Mouse (Mus musculus) myocyte (in vitro differentiated cells): Measurements from ENCODE around the gene Hsf4.

Experiments used
- E2F4 ChIP-seq: IDR thresholded peaks from one replicate; pipeline ENCODE4 v1.6.1; 2011; ENCODE audit warnings: mild to moderate bottlenecking, control low read depth, moderate library complexity; ENCODE audit not compliant: insufficient read depth
- POLR2A ChIP-seq: IDR thresholded peaks from one replicate; pipeline ENCODE4 v1.6.1; 2011; ENCODE audit warnings: low read depth, mild to moderate bottlenecking, control low read depth, moderate library complexity; ENCODE audit not compliant: insufficient read length
- POLR2AphosphoS2 ChIP-seq: IDR thresholded peaks from one replicate; pipeline ENCODE4 v1.6.1; 2011; ENCODE audit warnings: low read depth, control low read depth; ENCODE audit not compliant: insufficient read length
- SRF ChIP-seq: IDR thresholded peaks from one replicate; pipeline ENCODE4 v1.6.1; 2011; ENCODE audit warnings: low read depth; ENCODE audit not compliant: control insufficient read depth, insufficient read length
- USF1 ChIP-seq: IDR thresholded peaks from one replicate; pipeline ENCODE4 v1.6.1; 2011; ENCODE audit warnings: low read depth, mild to moderate bottlenecking, control low read depth, moderate library complexity

DNA sequence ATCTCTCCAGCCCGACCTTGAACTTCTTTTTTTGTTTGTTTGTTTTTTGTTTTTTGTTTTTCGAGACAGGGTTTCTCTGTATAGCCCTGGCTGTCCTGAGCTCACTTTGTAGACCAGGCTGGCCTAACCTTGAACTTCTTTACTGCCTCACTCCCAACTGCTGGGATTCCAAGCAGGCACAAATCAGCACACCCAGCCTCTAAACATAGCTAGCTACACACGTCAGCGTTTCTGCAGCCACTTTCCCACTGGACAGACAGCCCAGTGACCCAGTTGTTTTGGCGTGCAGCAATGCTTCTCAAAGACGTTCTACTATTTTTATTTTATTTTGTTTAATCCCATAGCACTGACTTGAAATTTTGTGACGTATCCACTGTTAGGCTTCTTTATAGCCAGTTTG, 45.8 kb upstream of the Hsf4 start:
- no peak for TF ChIP-seq SRF
- no peak for TF ChIP-seq POLR2A
- TF ChIP-seq USF1, result no peak
- no peak for TF ChIP-seq POLR2AphosphoS2
- TF ChIP-seq E2F4, result no peak
